Mouse (Mus musculus): ENCODE measurements at regions not wholly inside any gene's neighbourhood (a gene's known extent, or its start where the extent isn't known, plus 50 kb on each side); places are given as distances from the start of the nearest gene placed in this dataset.

DNA sequence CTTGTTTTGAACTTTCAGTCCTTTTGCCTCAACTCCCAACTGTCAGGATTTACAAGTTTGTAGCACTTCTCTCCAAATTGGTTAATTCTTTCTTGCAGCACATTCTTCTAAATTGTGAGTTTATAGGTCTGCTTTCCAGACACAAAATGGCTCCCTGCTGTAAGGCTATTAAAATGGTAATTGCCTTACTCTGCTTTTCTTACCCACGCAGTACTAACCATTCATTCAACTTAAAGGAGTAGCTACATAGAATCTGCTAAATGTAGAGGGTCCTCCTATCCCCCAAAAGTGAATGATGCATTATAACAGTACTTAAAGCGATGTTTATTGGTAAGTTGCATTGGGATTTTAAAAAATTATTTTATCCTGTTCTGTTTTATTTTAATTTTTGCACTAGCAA lies 356.2 kb downstream of the Kif20b start:
- TF ChIP-seq CTCF (IDR thresholded peaks at IDR 0.05; ENCODE audit: extremely low read depth, insufficient read length, insufficient replicate concordance, low read depth, low read length) (no peak), POLR2A (IDR thresholded peaks at IDR 0.05; ENCODE audit: low read depth, low read length) (no peak)
